ENCODE assay signal across 7 mouse cellular contexts in the genomic region with DNA sequence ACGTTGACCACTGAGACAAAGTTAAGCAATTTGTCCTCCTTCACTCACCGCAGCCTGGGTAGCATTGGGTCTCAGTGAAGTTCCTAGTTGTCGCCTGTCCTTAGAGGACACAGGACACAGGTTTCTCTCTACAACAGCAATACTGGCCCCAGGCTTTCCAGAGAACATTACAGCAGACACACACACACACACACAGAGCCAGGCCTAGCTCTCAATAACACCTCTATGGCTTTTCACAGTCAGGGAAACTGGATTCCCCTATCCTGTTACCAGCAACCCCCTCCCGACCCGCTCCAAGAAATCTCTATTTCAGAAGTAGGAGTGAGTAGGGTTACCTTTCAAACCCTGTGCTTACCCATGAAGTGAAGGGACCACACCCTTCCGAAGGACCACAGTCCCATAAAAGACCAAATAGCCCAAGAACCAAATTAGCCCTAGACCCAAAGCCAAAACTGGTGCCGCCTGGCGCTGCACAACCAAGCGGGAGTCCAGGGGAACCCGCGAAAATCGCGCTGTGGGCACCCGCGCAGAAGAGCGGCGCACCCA. TPM values are rescaled to one million over a fixed set of nuclear protein-coding genes. Genes with fewer than 3 reads are reported as not detected.
DNase-seq lines count a peak whose midpoint lies in the region; ATAC-seq and TF ChIP-seq lines count a peak whose summit lies in the region.

No protein-coding gene starts in this region.

- no peak for DNase-seq in testis, postnatal 10 days (ENCODE audit: low spot score)
- DNase-seq in forebrain, embryonic 14.5 days (ENCODE audit: low spot score), result no peak
- DNase-seq in Muller cell, postnatal 12 days (ENCODE audit: inconsistent ontology term), result no peak
- DNase-seq in natural killer cell, adult 2 months (ENCODE audit: low spot score in 2 of 2), result no peak
- DNase-seq in kidney, adult 18-20 months, result no peak

- no peaks in the 10 kb centered on the region for H3K36me3 ChIP-seq in testis, adult 2 months (ENCODE audit: control insufficient read depth, insufficient read depth, low read length)
- no peaks in the 10 kb centered on the region for H3K36me3 ChIP-seq in forebrain, embryonic 14.5 days (ENCODE audit: control insufficient read depth, insufficient read depth, low read length)
- no peaks in the 10 kb centered on the region for H3K36me3 ChIP-seq in liver, embryonic 12.5 days

- H3K4me3 ChIP-seq in testis, adult 2 months (ENCODE audit: control insufficient read depth, low read depth, low read length), result peak overlapping the region; percentile 42
- peak overlapping the region; percentile 66 for H3K4me3 ChIP-seq in forebrain, embryonic 14.5 days (ENCODE audit: low read depth, low read length)
- H3K4me3 ChIP-seq in liver, embryonic 12.5 days, result peak overlapping the region; percentile 61

- H3K4me2 ChIP-seq in forebrain, embryonic 14.5 days (ENCODE audit: low read length), result peak overlapping the region; percentile 100
- H3K4me2 ChIP-seq in liver, embryonic 12.5 days, result peak overlapping the region; percentile 84

- no peak overlapping the region for H3K27ac ChIP-seq in testis, adult 2 months (ENCODE audit: control insufficient read depth, insufficient read depth, low read depth, low read length)
- no peak overlapping the region for H3K27ac ChIP-seq in forebrain, embryonic 14.5 days (ENCODE audit: low read depth, low read length)
- H3K27ac ChIP-seq in liver, embryonic 12.5 days, result no peak overlapping the region

- H3K27me3 ChIP-seq in testis, adult 2 months (ENCODE audit: control insufficient read depth, insufficient read depth, low read length), result peaks cover 2% of the 10 kb centered on the region; the same call in 1 of the 2 replicates
- H3K27me3 ChIP-seq in forebrain, embryonic 14.5 days (replicated peaks; ENCODE audit: control insufficient read depth, insufficient read depth, low read length), result peaks cover 13% of the 10 kb centered on the region
- peaks cover 60% of the 10 kb centered on the region for H3K27me3 ChIP-seq in liver, embryonic 12.5 days (replicated peaks)

- H3K9me3 ChIP-seq in forebrain, embryonic 14.5 days (replicated peaks; ENCODE audit: control insufficient read depth, low read length), result no peaks in the 10 kb centered on the region
- no peaks in the 10 kb centered on the region for H3K9me3 ChIP-seq in liver, embryonic 12.5 days (replicated peaks)

- 15% methylated on average over 17 of the region's 17 CpGs for WGBS in forebrain, embryonic 14.5 days
- WGBS in liver, embryonic 12.5 days (ENCODE audit: insufficient replicate concordance), result 18% methylated on average over 17 of the region's 17 CpGs

- H3K4me1 ChIP-seq in testis, adult 2 months (ENCODE audit: control insufficient read depth, insufficient read depth, low read length), result peaks cover 8% of the 10 kb centered on the region
- no peaks in the 10 kb centered on the region; the same call in none of the 2 replicates for H3K4me1 ChIP-seq in forebrain, embryonic 14.5 days (ENCODE audit: control insufficient read depth, insufficient read depth, low read length)
- H3K4me1 ChIP-seq in liver, embryonic 12.5 days, result peaks cover 15% of the 10 kb centered on the region

- no peak for TF ChIP-seq CTCF in testis, adult 2 months (IDR thresholded peaks at IDR 0.05; ENCODE audit: control insufficient read depth, insufficient read depth, insufficient replicate concordance, low read depth, low read length)

- peak overlapping the region; percentile 79 for H3K9ac ChIP-seq in forebrain, embryonic 14.5 days (ENCODE audit: low read length)
- peak overlapping the region; percentile 52 for H3K9ac ChIP-seq in liver, embryonic 12.5 days

- TF ChIP-seq POLR2A in testis, adult 2 months (IDR thresholded peaks at IDR 0.05; ENCODE audit: control insufficient read depth, low read depth, low read length), result no peak

- ATAC-seq in forebrain, embryonic 14.5 days, result no peak; the same call in none of the 2 replicates
- ATAC-seq in liver, embryonic 12.5 days, result no peak

RNA-seq across cellular contexts. Expression of gene Phactr2, which starts 0.9 kb away (rescaled TPM):
- polyA plus RNA-seq in testis, adult 2 months (2012; rRNA removed), result 3.2 and 3.5 TPM in 2 replicates
- 7.2 and 9.0 TPM in 2 replicates for polyA plus RNA-seq in forebrain, embryonic 14.5 days (2014; fragmentation: Nextera tagmentation; extraction: Ambion mirVana)
- 9.8 and 10.4 TPM in 2 replicates for polyA plus RNA-seq in liver, embryonic 12.5 days (2016; fragmentation: Nextera tagmentation; extraction: Ambion mirVana)

RNA-seq across cellular contexts. Expression of gene Fuca2, which starts 26.0 kb away (rescaled TPM):
- 8.6 and 11.3 TPM in 2 replicates for polyA plus RNA-seq in testis, adult 2 months (2012; rRNA removed)
- 25.6 and 34.9 TPM in 2 replicates for polyA plus RNA-seq in forebrain, embryonic 14.5 days (2014; fragmentation: Nextera tagmentation; extraction: Ambion mirVana)
- polyA plus RNA-seq in liver, embryonic 12.5 days (2016; fragmentation: Nextera tagmentation; extraction: Ambion mirVana), result 57.7 and 59.6 TPM in 2 replicates
